In the genomic region with DNA sequence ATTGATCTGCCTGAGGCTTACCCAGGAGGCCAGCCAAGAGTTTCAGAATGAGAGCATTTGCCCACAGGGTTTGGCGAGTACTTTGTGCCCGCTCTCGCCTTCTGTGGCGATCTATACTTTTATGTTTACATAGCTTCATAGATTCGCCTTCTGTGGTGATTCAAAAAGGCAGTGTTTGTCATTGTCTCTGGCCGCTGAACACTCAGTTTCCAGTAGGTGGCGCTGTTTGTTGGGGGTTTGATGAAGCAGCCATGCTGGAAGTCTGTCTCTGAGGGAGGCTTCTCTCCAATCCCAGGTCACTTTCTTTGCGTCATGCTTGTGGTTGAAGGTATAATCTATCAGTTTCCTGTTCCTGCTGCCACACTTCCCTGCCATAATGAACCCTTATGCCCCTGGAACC, we compare ENCODE assay signal across 9 mouse cellular contexts. TPM values are rescaled to one million over a fixed set of nuclear protein-coding genes. Genes with fewer than 3 reads are reported as not detected.
DNase-seq lines count a peak whose midpoint lies in the region; ATAC-seq lines count a peak whose summit lies in the region.
"Had no signal": no experiment of that assay in that cellular context is flagged by ENCODE, and none has a peak within 500 bp of the region (broad histone marks: within the 10 kb centered on the region; RNA-seq: fewer than 3 reads in every experiment).

No protein-coding gene starts in this region.

- H3K36me3 ChIP-seq in midbrain, embryonic 10.5 days = no peaks in the 10 kb centered on the region
- no peaks in the 10 kb centered on the region for H3K36me3 ChIP-seq in midbrain, embryonic 15.5 days (replicated peaks)
- H3K36me3 ChIP-seq in liver, embryonic 15.5 days (replicated peaks) = no peaks in the 10 kb centered on the region
- H3K36me3 ChIP-seq: neural tube, embryonic 13.5 days had no signal

- no peaks in the 10 kb centered on the region for H3K9me3 ChIP-seq in midbrain, embryonic 10.5 days (replicated peaks)
- H3K9me3 ChIP-seq in midbrain, embryonic 15.5 days = no peaks in the 10 kb centered on the region
- no peaks in the 10 kb centered on the region for H3K9me3 ChIP-seq in liver, embryonic 15.5 days (replicated peaks)
- H3K9me3 ChIP-seq: neural tube, embryonic 13.5 days had no signal

- ATAC-seq in midbrain, embryonic 15.5 days (replicated peaks) = no peak
- 0 out of 2 replicates have a peak, but pooled peaks have one; percentile 15 for ATAC-seq in liver, embryonic 15.5 days (ENCODE audit: insufficient read depth)
- no peak for ATAC-seq in erythroid progenitor cell, adult 5-6 weeks (replicated peaks; ENCODE audit: low FRiP score, poor library complexity, severe bottlenecking)

- peak overlapping the region; percentile 68 for H3K27ac ChIP-seq in midbrain, embryonic 10.5 days (replicated peaks)
- H3K27ac ChIP-seq in midbrain, embryonic 15.5 days = no peak overlapping the region
- H3K27ac ChIP-seq in liver, embryonic 15.5 days (replicated peaks) = no peak overlapping the region

- peak; percentile 77 for DNase-seq in midbrain, embryonic 10.5 days (ENCODE audit: low spot score)
- peak; percentile 33 for DNase-seq in WW6 (ENCODE audit: low read depth, low spot score)
- peak; percentile 45 to 73 for DNase-seq in cerebellum, postnatal 25 days
- peak; percentile 30 for DNase-seq in hindlimb bud, embryonic 11.5 days (ENCODE audit: extremely low spot score, low read depth, low spot score)
- DNase-seq in ovary, postnatal 36 days (ENCODE audit: low spot score) = peak; percentile 63

- 31% methylated on average over 8 of the region's 8 CpGs for WGBS in midbrain, embryonic 10.5 days
- WGBS in midbrain, embryonic 15.5 days = 16% methylated on average over 8 of the region's 8 CpGs
- 17% methylated on average over 8 of the region's 8 CpGs for WGBS in liver, embryonic 15.5 days (ENCODE audit: insufficient replicate concordance)

- H3K9ac ChIP-seq in midbrain, embryonic 15.5 days = no peak overlapping the region
- H3K9ac ChIP-seq in liver, embryonic 15.5 days = no peak overlapping the region
- H3K9ac ChIP-seq: neural tube, embryonic 13.5 days had no signal

- peaks cover 5% of the 10 kb centered on the region; the same call in 1 of the 2 replicates for H3K4me1 ChIP-seq in midbrain, embryonic 10.5 days
- H3K4me1 ChIP-seq in midbrain, embryonic 15.5 days = no peaks in the 10 kb centered on the region
- H3K4me1 ChIP-seq in liver, embryonic 15.5 days (replicated peaks) = no peaks in the 10 kb centered on the region

- no peak overlapping the region for H3K4me3 ChIP-seq in midbrain, embryonic 10.5 days
- H3K4me3 ChIP-seq in midbrain, embryonic 15.5 days = no peak overlapping the region
- no peak overlapping the region for H3K4me3 ChIP-seq in liver, embryonic 15.5 days (replicated peaks)
- H3K4me3 ChIP-seq: neural tube, embryonic 13.5 days had no signal

- H3K27me3 ChIP-seq in midbrain, embryonic 10.5 days (ENCODE audit: low read depth, poor library complexity, severe bottlenecking) = no peaks in the 10 kb centered on the region
- no peaks in the 10 kb centered on the region for H3K27me3 ChIP-seq in midbrain, embryonic 15.5 days (replicated peaks)
- no peaks in the 10 kb centered on the region for H3K27me3 ChIP-seq in liver, embryonic 15.5 days
- H3K27me3 ChIP-seq: neural tube, embryonic 13.5 days had no signal

- no peak overlapping the region for H3K4me2 ChIP-seq in midbrain, embryonic 15.5 days
- no peak overlapping the region for H3K4me2 ChIP-seq in liver, embryonic 15.5 days

RNA-seq across cellular contexts. Expression of a gene that starts 22.0 kb away (rescaled TPM):
- polyA plus RNA-seq in midbrain, embryonic 10.5 days (2016; fragmentation: Nextera tagmentation; extraction: Ambion mirVana) = not detected in 2 replicates
- polyA plus RNA-seq in midbrain, embryonic 15.5 days (2015; fragmentation: Nextera tagmentation; extraction: Ambion mirVana) = not detected in 2 replicates
- 0.05 and 0.08 TPM in 2 replicates for polyA plus RNA-seq in liver, embryonic 15.5 days (2015; fragmentation: Nextera tagmentation; extraction: Ambion mirVana)
- total RNA-seq in erythroid progenitor cell, adult 5-6 weeks (2015; ENCODE audit: low replicate concordance) = not detected in 2 replicates
- not detected in 2 replicates for total RNA-seq in erythroid progenitor cell, adult 5-6 weeks (2017; ENCODE audit: low replicate concordance)
- polyA plus RNA-seq: neural tube, embryonic 13.5 days had no signal

RNA-seq across cellular contexts. Expression of a gene that starts 34.7 kb away (rescaled TPM):
- polyA plus RNA-seq in midbrain, embryonic 10.5 days (2016; fragmentation: Nextera tagmentation; extraction: Ambion mirVana) = not detected in 2 replicates
- polyA plus RNA-seq in midbrain, embryonic 15.5 days (2015; fragmentation: Nextera tagmentation; extraction: Ambion mirVana) = not detected in 2 replicates
- polyA plus RNA-seq in liver, embryonic 15.5 days (2015; fragmentation: Nextera tagmentation; extraction: Ambion mirVana) = 0.08 and 0.23 TPM in 2 replicates
- not detected in 2 replicates for total RNA-seq in erythroid progenitor cell, adult 5-6 weeks (2015; ENCODE audit: low replicate concordance)
- total RNA-seq in erythroid progenitor cell, adult 5-6 weeks (2017; ENCODE audit: low replicate concordance) = not detected in 2 replicates
- polyA plus RNA-seq: neural tube, embryonic 13.5 days had no signal

RNA-seq across cellular contexts. Expression of a gene that starts 46.3 kb away (rescaled TPM):
- not detected in 2 replicates for polyA plus RNA-seq in midbrain, embryonic 10.5 days (2016; fragmentation: Nextera tagmentation; extraction: Ambion mirVana)
- polyA plus RNA-seq in midbrain, embryonic 15.5 days (2015; fragmentation: Nextera tagmentation; extraction: Ambion mirVana) = not detected in 2 replicates
- polyA plus RNA-seq in liver, embryonic 15.5 days (2015; fragmentation: Nextera tagmentation; extraction: Ambion mirVana) = 0.09 TPM in 1 of 2 replicates, not detected in the other
- not detected in 2 replicates for total RNA-seq in erythroid progenitor cell, adult 5-6 weeks (2015; ENCODE audit: low replicate concordance)
- total RNA-seq in erythroid progenitor cell, adult 5-6 weeks (2017; ENCODE audit: low replicate concordance) = not detected in 2 replicates
- polyA plus RNA-seq: neural tube, embryonic 13.5 days had no signal

RNA-seq across cellular contexts. Expression of a gene that starts 52.7 kb away (rescaled TPM):
- polyA plus RNA-seq in midbrain, embryonic 10.5 days (2016; fragmentation: Nextera tagmentation; extraction: Ambion mirVana) = not detected in 2 replicates
- 0.05 TPM in 1 of 2 replicates, not detected in the other for polyA plus RNA-seq in midbrain, embryonic 15.5 days (2015; fragmentation: Nextera tagmentation; extraction: Ambion mirVana)
- not detected in 2 replicates for polyA plus RNA-seq in liver, embryonic 15.5 days (2015; fragmentation: Nextera tagmentation; extraction: Ambion mirVana)
- total RNA-seq in erythroid progenitor cell, adult 5-6 weeks (2015; ENCODE audit: low replicate concordance) = not detected in 2 replicates
- total RNA-seq in erythroid progenitor cell, adult 5-6 weeks (2017; ENCODE audit: low replicate concordance) = not detected in 2 replicates
- polyA plus RNA-seq: neural tube, embryonic 13.5 days had no signal
